Mouse (Mus musculus) erythroblast, adult 5-6 weeks (primary cell): ENCODE data around the gene LTO1. TPM values are rescaled to one million over a fixed set of nuclear protein-coding genes. Genes with fewer than 3 reads are reported as not detected.

Experiments used
- ATAC-seq: replicated peaks from 2 replicates; pipeline ENCODE4 v1.8.0; 2016; ENCODE audit warnings: moderate number of reproducible peaks, mild to moderate bottlenecking, moderate TSS enrichment, inconsistent platforms; ENCODE audit not compliant: poor library complexity, low FRiP score, severe bottlenecking
- total RNA-seq, 2 experiments: library from RNA; stranded (forward) in 1 of 2; stranded (reverse) in 1 of 2; fragments of 150-400 nt in 1 of 2; fragments of 200-764, 138-1000 nt in 1 of 2; gene quantifications; 2 replicates each; pipeline versions ENCODE4 v1.2.3 to v1.2.4; 2015 to 2017; ENCODE audit warnings: low replicate concordance in 2 of 2

LTO1 gene
- total RNA-seq, 2 experiments from 2014 or later, result 1.2 to 8.3 TPM

DNA sequence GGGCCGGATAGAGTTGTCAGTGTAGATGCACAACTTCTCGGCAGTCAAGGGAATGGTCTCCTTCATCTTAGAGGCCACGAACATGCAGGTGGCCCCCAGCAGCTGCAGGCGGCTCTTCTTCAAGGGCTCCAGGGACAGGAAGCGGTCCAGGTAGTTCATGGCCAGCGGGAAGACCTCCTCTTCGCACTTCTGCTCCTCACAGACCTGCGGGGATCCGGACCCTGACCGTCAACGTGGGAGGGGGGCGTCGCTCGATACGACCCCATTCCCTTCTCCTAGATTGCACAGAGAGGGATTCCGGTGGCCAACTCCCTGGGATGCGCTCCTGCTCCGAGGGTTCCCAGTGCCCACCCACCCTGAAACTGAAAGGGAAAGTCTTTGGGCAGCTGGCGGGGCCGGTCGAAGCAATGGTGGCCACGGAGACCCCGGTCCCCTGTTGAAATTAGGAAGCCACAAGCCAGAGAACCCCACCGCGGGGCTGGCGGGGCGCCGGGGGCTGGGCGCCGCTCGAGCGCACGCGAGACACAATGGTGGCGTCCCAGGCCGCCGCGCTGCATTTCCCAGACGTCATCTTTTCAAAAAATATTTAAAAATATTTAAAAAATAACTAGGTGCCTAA, 23.1 kb downstream of the LTO1 start:
- no peak for ATAC-seq

DNA sequence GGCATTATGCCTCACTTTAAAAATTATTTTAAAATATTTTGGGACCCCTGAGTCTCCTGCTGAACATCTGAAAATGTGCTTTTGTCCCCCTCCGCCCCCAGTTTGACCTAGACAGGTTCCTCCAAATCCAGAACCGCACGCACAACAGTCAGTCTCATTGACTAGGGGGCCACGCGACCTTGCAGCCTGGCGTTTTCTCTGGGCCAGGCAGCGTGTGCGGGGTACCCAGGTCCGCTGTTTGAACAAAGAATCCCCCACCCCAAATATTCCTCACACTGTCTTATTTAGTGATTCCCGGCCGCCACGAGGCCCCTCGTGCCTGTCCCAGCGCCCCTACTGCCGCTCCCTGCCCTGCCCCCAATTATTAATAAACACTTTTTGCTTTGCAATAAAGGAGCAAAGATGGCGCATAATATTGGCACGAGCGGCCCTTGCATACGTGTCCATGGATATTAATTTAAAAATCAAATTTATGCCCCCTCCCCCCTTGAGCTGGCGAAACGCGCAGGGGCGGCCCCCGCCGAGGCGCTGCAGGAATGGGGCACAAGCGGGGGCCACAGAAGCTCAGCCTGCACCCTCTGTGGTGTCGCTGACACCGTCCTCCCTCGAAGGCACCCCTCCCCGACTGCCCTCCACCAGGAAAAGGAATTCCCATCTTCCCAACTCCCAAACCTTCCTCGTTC, 23.9 kb downstream of the LTO1 start:
- no peak for ATAC-seq

DNA sequence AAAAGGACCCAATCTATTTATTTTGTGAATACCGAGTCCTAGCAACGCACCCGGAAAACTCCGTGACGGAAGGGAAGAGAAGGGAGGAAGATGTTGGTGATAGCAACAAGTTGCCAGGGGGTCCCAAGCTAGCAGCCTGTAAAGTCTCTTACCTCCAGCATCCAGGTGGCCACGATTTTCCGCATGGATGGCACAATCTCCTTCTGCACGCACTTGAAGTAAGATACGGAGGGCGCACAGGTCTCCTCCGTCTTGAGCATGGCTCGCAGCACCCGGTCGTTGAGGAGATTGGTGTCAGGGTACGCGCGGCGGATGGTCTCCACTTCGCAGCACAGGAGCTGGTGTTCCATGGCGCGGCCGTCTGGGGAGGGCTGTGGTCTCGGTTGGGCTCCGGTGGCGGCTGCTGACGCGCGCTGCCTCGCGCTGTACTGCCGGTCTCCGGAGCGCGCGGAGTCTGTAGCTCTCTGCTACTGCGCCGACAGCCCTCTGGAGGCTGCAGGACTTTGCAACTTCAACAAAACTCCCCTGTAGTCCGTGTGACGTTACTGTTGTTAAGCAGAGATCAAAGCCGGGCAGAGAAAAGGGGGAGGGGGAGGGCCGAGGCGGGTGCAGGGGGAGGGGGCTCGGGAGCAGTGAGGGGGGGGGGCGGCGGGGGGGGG, 24.6 kb downstream of the LTO1 start, which contains the start of gene Ccnd1:
Gene Ccnd1 (minus strand): TSS at position 582 of the 659 bp plus-strand sequence.
- ATAC-seq, result no peak

DNA sequence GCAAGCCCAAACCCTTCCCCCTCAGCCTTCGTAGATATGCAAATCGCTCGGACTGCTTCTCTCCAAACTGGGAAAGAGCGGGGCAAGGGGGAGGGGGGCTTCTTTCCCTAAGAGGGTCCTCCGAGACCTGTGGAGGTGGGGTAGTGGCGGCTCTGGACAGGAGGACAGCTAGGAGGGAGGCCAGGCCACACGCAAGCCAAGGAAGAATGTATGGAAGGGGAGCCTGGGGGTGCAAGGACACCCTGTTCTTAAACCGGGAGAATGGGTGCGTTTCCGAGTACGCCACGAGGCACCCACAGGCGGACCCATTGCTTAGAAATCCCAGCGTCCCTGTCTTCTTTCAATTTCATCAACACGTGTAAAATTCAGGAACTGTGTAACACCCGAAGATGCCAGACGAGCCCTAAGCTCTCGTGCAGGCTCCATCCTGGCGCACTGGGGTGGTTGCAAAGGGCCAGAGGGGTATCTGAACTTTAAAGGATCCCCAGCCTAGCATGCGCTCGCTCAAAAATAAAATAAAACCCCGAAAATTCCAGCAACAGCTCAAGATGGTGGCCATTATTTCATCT, 25.2 kb downstream of the LTO1 start:
- no peak for ATAC-seq

DNA sequence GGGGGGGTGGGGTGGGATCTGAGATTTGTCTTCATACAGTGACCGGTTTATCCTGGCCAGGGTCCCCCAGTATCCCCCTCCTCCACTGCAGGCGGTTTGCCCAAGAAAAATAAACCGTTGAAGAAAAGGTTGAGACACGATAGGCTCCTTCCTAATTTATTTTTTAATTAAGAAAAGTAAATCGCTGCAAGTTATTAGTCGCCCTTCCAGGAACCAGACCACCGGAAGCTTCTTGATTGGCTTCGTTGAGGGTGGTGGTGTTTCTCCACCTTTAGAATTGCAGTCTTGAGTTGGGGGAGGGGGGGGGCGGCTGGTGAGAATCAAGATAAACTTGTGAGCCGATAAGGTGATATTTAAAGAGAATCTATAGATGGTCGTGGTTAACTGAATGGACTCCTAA, 25.7 kb downstream of the LTO1 start:
- no peak for ATAC-seq

DNA sequence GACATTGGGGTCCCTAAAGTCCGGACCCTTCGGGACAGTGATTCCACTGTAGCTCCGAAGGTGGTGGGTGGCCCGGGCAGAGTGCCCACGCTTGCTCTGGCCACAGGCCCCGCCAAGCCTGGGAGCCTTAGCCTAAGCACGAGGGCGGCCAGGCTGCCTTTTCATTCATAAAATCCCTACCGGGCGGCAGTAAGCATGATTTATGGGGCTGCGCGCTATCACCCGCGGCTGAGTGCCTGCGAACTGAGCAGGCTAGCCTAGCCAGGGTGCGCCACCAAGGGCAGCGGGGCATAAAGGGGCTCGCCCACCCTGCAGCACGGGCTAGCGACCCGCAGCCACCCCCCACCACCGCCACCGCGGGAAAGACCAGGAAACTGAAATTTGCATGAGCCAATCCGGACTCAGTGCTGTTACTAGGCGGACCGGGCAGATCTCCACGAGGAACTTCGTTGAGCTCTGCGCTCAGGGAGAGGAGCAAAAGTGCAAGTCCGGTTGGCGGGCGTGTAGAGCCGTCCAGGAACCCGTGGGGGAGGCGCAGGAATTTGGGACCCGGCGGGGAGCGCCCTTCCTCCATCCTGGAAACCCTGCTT, 26.4 kb downstream of the LTO1 start:
- ATAC-seq, result no peak

DNA sequence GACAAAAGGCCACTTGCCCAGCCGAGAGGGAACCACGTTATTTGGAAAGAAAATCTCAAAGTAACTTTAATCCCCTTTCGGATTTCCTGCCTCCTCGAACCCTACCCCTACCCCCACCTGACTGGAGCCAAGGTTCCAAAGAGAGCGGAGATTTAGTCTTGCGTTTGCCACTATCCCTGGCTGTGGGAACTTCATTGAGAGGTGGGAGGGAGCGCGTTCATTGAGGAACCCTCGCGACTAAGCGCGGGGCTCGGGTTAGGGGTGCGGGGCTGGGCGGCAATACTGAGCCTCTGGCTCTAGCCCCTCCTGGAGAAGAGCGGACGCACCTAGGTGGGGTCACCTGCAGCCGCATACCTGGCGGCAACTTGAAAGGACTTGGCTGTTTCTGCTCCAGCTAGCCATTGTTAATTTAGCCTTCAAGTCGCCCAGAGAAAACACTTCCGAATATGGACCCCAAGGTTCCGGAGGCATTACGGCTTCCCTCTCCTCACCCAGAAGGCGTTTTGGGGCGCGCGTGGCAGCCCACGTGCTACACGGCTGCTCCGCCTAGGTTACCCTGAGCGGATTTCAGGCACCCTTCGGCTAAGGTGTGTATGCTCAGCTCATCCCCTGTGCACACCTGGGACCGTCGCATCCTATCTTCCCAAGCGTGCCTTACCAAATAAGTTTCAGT, 27.3 kb downstream of the LTO1 start:
- ATAC-seq, result no peak

DNA sequence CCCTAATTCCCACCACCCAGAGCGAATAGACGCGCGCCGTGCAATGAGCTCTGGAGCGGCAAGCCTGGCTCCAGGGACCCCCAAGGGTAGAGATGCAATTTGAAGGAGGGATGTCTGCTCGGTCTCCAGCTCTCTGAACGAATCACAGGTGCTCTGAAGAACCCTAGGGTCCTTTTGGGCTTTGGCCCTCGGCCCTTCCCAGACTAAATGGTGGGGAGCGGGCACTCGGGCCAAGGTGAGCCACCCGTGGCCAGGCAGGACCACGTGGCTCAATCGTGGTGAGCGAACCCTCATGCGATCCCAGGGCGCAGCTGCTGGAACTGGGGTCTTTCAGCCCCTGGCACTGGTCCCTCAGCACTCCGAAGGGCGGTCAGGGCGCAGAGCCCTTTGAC, 27.8 kb downstream of the LTO1 start:
- no peak for ATAC-seq

DNA sequence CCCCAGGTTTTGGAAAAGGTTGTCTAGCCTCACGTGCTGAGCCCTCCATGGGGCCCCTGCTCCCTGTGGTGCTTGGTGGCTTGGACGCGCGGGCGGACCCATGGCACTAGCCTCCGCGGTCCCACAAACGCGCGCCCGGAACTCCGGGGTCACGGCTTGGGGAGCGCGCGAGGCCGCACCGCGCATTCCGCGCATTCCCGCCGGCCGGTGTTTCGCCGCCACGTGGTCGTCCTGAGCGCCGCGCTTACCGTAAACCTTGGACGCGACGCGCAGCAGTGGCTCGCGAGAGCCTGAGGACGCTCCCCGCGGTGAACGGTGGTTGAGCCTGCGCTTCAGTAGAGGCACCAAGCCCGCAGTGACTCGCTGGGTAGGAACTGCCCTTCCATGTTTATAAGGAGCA, 28.4 kb downstream of the LTO1 start:
- no peak for ATAC-seq

DNA sequence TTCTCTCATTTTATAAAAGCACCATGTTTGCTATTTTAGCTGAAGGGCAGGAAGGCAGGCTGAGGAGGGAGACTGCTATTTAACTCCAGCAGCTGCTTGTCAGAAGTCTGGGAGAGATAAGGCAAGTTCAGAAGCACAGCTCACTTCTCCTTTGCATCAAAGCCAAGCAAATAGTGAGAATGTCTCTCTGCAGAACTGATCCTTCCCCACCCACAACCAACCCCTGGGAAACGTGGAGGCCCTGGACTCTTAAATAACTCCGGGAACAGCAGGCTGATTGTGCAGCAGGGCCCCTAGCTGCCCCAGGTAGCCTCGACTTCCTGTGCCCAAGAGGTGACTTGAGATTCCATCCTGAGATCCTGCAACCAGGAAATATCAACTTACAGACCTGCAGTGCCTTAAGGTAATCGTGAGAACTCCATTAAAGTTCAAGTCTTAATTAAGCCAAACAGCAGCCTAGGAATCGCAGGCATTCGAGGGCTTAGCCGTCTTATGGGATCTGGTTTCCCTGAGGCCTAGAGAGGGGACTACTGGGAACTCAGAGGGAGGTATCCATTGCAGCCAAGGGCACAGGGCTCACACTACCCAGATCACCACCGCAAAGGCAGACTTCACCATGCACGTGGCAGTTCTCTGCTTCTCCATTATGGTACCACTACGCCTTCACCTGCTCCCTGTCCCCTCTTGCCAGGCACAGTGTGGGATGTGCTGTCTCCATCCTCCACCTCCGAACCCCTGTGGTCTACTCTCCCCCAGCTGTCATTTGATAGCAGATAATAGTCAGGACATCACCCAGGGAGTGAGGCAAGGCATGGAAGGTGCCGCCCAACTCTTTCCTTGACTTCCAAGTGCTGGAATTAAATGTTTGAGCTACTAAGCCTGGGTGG, 43.9 kb downstream of the LTO1 start:
- no peak for ATAC-seq

DNA sequence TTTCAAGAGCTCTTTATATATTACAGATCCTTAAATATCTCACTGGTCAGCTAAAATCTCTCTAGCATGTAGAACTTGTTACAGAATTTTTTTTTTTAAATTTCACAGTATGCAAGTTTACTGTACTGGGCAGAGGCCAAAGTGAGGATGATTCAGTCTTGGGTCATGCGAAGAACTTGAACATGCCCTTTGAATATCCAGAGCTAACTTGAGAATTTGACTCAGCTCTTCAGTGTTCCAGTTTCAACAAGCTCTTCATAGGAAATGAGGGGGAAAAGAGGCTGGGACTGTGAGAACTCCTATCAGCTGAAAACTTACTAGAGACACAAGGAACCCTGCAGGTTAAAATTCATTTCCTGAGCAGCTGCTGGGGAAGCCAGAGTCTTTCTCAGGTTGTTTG, 49.0 kb downstream of the LTO1 start:
- no peak for ATAC-seq

DNA sequence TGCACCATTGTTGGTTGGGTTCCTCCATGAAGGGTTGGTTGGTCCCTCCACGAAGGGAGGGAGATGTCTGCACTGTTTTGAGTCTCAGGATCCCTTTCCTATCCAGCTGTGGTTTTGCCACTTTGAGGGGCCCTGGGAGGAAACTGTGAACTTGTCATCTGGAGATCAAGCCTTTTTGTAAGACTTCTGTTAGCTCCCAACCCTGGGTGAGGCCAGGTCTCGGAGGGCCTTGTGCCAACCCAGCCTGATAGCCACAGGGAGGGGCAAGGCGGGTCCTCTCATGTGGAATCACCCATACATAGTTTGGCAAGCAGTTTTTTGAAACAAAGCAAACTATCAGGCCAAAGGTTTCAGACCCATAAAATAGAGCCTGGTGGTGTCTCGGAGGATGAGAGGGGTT, 49.4 kb downstream of the LTO1 start:
- ATAC-seq, result no peak

DNA sequence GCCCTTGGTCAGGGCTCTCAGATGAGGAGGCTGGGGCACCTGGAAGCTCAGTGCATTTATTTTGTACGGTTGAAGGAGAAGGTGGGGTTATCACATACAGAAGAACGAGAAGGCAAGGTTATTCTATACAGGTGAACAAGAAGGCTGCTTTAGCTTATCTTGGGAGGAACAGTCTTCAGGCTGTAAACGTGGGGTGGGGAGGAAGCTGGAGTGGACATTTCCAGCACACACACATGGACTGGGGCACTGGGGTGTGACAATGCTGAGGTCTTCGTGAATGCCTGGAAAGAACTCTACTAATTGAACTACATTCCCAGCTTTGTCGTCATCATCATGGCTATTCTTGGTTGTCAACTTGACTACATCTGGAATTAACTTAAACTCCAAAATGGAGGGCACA, 51.0 kb downstream of the LTO1 start:
- ATAC-seq, result no peak

DNA sequence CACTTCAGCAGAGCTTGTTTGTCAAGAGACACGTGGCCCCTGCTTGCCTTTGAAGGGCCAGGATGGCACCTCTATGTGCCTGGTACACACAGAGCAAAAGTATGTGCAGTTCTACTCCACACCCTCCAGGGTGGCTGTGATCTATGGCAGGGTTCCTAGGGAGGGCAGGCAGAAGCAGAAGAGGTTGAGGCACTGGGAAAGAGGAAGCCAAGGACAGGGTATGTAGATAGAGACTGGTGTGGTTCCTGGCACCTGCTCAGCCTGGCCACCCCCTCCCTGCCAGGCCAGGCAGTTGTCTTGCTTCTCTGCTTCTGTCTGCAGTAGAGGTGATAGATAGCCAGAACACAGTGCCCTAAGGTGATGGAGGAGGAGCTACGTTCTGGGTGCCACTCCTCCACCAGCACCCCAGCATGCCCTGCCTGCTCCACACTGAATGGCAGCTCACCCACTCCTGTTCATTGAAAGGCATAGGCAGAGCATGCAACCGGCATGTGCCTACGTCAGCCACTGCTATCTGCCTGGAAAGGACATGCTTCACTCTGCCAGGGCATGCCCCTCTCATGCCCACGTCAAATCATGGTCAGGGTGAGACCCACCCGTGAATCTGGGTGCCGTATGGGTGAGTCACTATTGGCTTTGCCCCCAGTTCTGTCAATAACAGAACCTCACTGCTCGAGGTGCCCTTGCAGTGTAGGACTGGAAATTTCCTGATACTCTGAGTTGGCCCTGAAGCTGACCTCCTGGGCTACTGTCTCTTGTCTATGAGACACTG, 56.3 kb downstream of the LTO1 start:
- ATAC-seq, result no peak

DNA sequence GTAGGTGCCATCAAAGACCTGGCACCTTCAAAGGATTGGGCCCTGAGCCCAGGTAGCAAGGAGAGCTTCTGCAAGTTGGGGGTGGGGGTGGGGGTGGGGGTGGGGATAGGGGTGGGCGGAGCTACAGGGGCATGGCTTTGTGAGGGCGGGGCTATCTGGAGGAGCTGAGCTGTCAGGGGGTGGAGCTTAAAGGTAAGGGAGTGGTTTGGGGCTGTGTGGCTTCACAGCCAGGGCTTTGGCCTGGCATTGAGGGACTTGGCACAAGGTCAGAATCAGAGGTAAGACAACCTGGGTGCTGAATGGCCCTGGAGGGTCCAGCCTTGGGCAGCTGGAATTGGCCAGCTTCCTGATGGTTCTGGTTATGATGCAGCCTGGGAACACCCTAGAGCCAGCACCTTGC, 56.9 kb downstream of the LTO1 start:
- no peak for ATAC-seq

DNA sequence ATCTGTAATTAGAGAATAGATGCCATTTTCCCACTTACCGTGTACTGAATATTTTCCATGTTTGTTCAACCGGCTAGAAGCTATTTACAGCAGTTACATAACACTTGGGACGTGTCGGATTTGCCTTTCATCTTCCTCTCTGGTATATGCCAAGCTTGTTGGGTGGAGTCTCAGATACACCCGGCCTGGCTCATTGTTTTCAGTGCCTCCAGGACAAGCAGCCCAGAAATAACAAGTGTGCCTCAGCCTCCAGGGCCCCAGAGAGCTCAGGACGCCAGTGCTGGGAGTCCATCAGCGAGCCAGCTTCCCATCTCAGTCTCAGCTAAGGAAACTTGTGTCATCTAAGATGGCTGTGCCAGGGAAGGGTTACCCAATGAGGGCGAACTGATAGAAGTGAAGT, 58.6 kb downstream of the LTO1 start:
- no peak for ATAC-seq

DNA sequence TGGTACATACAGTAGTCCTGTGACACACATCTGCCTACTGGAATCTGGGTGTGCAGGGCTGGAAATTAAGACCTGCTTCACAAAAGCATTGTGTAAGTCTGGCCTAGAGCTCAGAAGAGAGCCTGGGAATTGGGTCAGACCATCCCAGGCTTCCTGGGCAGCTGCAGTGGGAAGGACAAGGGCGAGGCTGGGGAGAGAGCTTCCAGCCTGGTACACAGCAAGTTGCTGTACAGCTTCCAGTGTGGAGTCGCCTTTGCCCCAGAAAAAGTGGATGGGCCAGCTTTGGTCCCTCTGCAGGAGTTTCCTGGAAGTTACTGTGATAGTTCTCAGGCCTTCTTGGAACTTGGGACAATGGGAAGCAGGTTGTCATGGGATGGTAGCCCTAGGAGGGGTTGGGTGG, 62.2 kb downstream of the LTO1 start:
- no peak for ATAC-seq

DNA sequence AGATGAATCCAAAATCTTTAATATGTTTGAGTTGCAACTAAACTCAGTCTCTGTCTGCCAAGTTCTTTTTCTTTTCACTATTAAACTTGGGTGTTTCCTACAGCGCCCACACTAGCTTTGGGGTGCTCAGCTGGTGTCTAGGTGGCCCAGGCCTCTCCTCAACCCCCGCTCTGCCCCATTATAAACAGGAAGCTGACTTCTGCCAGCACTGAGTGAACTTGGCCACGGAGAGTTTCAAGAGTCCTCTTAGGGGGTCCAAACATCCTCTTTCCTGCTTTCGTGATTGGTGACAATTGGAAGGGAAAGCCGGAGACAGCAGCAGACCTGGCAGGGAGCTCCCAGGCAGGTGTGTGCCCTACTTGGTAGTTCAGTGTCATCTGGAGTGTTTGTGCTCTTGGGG, 64.9 kb downstream of the LTO1 start:
- ATAC-seq, result no peak
